Mouse (Mus musculus) monocyte, adult 2 months (primary cell): ENCODE measurements around the gene Olfr1124.
"Not testable (repeated sequence)": the region's sequence is repeated elsewhere in the genome, so short reads cannot be mapped to it uniquely, and the experiment has no call there.

Experiments
- DNase-seq, 2 experiments: peaks; one replicate each; pipeline ENCODE4 v3.0.0; 2022; ENCODE audit warnings: low spot score in 2 of 2, low read depth in 1 of 2

Olfr1124 gene

GRCm38 (mm10) chr2:87429975-87430374 is at the start of gene Olfr1124:
Gene Olfr1124 (plus strand): TSS chr2:87430275.
- DNase-seq: no peak

GRCm38 (mm10) chr2:87383935-87384334 is 46.1 kb upstream of the Olfr1124 start:
- DNase-seq: no peak

- no peak for DNase-seq
Observed at GRCm38 (mm10) chr2:87385549-87385948, 44.5 kb upstream of the Olfr1124 start, which contains the start of gene Olfr1122. Gene Olfr1122 (plus strand): TSS chr2:87385849.

GRCm38 (mm10) chr2:87393605-87394004 is 36.5 kb upstream of the Olfr1124 start:
- DNase-seq: not testable (repeated sequence)

- not testable (repeated sequence) for DNase-seq
Observed at GRCm38 (mm10) chr2:87394686-87395085, 35.4 kb upstream of the Olfr1124 start.

- no peak for DNase-seq
Observed at GRCm38 (mm10) chr2:87416335-87416734, 13.7 kb upstream of the Olfr1124 start, which contains the start of gene Olfr1123. Gene Olfr1123 (plus strand): TSS chr2:87416635.

GRCm38 (mm10) chr2:87437731-87438130 is 7.7 kb downstream of the Olfr1124 start:
- no peak for DNase-seq

- DNase-seq: no peak
Observed at GRCm38 (mm10) chr2:87453662-87454061, 23.6 kb downstream of the Olfr1124 start, which contains the start of gene Olfr1126. Gene Olfr1126 (plus strand): TSS chr2:87453962.

GRCm38 (mm10) chr2:87461769-87462168 is 31.7 kb downstream of the Olfr1124 start:
- DNase-seq: no peak

- no peak for DNase-seq
Observed at GRCm38 (mm10) chr2:87480207-87480606, 50.1 kb downstream of the Olfr1124 start.

- no peak for DNase-seq
Observed at GRCm38 (mm10) chr2:87481158-87481557, 51.1 kb downstream of the Olfr1124 start.

GRCm38 (mm10) chr2:87482276-87482675 is 52.2 kb downstream of the Olfr1124 start:
- no peak for DNase-seq
